Mouse (Mus musculus): ENCODE measurements around the gene Ddhd1.

GRCm38 (mm10) chr14:45563577-45563976, 94.4 kb downstream of the Ddhd1 start:
- no peak for TF ChIP-seq CTCF (IDR thresholded peaks at IDR 0.05; ENCODE audit: low read depth, low read length)
- TF ChIP-seq POLR2A (IDR thresholded peaks at IDR 0.05; ENCODE audit: borderline replicate concordance, low read depth, low read length) = no peak

All from bone marrow macrophage, adult 2 months (primary cell).